Mouse (Mus musculus) spleen, adult 2 months (tissue): ENCODE measurements around the gene Ethe1.

Source experiments
- CTCF ChIP-seq: fragments of 200-500 bp; IDR thresholded peaks from 2 replicates; pipeline ENCODE4 v1.5.1; 2011; ENCODE audit warnings: mild to moderate bottlenecking, inconsistent platforms; ENCODE audit not compliant: insufficient read depth, insufficient read length, insufficient replicate concordance; ENCODE audit errors: extremely low read depth
- POLR2A ChIP-seq: fragments of 200-500 bp; IDR thresholded peaks from 2 replicates; pipeline ENCODE4 v1.6.1; 2011; ENCODE audit warnings: low read depth, low read length, inconsistent platforms

DNA sequence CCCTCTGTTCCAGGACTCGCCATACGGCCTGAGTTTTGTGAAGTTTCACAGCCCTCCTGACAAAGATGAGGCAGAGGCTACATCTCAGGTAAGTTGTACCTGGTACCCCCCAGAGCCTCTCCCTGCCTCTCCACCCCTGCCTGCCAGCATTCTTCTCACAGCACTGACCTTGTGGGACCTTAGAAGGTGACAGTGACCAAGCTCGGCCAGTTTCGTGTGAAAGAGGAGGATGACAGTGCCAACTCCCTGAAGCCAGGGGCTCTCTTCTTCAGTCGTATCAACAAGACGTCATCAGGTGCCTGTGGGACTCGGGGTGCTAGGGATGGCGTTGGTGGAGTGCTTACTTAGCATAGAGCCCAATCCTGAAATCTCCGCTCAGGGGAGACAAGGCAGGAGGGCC is 21.1 kb upstream of the Ethe1 start:
- TF ChIP-seq POLR2A, result no peak
- TF ChIP-seq CTCF, result no peak
